ENCODE assay signal across 9 mouse cellular contexts in the genomic region with DNA sequence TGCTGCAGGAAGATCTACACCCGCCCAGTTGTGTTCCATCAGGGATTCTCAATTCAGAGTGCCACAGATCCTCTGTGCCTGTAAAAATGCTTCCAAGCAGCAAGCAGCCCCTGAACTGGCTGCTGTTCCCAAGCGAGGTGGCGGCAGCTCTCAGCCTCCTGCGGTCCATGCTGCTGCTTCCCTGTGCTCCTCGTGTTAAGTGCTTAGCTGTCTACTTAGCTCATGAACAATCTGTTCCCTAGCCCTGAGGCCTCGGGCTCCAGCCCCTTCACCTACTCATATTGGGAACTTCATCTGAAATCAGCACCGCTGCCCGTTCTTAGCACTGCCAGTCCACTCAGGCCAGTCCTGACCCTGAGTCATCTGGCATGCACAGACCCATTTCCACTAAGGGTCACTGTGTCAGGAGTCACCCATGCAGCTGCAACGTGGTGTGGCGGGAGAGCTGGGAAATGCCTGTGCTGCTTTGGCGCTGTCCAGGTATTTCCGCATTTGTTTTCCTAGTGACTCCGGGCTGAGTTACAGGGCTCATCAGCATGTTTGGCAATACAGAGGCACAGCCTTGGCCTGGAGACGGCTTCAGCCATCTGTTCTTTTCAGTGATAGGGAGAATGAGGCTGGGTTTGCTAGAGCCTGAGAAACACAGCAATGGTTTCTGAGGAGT.
DNase-seq lines count a peak whose midpoint lies in the region; ATAC-seq and TF ChIP-seq lines count a peak whose summit lies in the region.
"Had no signal": no experiment of that assay in that cellular context is flagged by ENCODE, and none has a peak within 500 bp of the region (broad histone marks: within the 10 kb centered on the region; RNA-seq: fewer than 3 reads in every experiment).

No protein-coding gene starts in this region.

- DNase-seq in forebrain, embryonic 10.5 days (ENCODE audit: extremely low spot score, low spot score): no peak
- DNase-seq in brain, adult 2 months (ENCODE audit: low read depth, low spot score): peak; percentile 88
- peak; percentile 62 for DNase-seq in forebrain, postnatal 0 days
- no peak for DNase-seq in hindbrain, embryonic 14.5 days (ENCODE audit: low spot score)
- peak; percentile 33 to 45 for DNase-seq in left cerebral cortex, adult 8-10 months (ENCODE audit: low spot score in 2 of 2)
- DNase-seq in spleen, adult 18-20 months: no peak

- no peak overlapping the region for H3K4me3 ChIP-seq in forebrain, embryonic 10.5 days
- no peak overlapping the region for H3K4me3 ChIP-seq in forebrain, embryonic 12.5 days (replicated peaks)
- no peak overlapping the region for H3K4me3 ChIP-seq in forebrain, postnatal 0 days (ENCODE audit: low read depth, low read length)
- H3K4me3 ChIP-seq in hindbrain, embryonic 14.5 days (replicated peaks; ENCODE audit: low read length): no peak overlapping the region
- H3K4me3 ChIP-seq in myocyte: no peak overlapping the region
- H3K4me3 ChIP-seq: erythroblast, embryonic 14.5 days had no signal

- H3K4me2 ChIP-seq in forebrain, embryonic 12.5 days: no peak overlapping the region
- peak overlapping the region; percentile 13; the same call in 1 of the 2 replicates for H3K4me2 ChIP-seq in forebrain, postnatal 0 days (ENCODE audit: low read depth)
- H3K4me2 ChIP-seq in hindbrain, embryonic 14.5 days (replicated peaks): no peak overlapping the region
- peak overlapping the region; percentile 3 for H3K4me2 ChIP-seq in myocyte (ENCODE audit: low read depth)

- no peak for TF ChIP-seq POLR2A in myocyte (IDR thresholded peaks at IDR 0.05; ENCODE audit: insufficient read length, low read depth)

- H3K9me3 ChIP-seq in forebrain, embryonic 10.5 days: no peaks in the 10 kb centered on the region
- no peaks in the 10 kb centered on the region for H3K9me3 ChIP-seq in forebrain, embryonic 12.5 days
- no peaks in the 10 kb centered on the region for H3K9me3 ChIP-seq in forebrain, postnatal 0 days (ENCODE audit: low read length)
- H3K9me3 ChIP-seq in hindbrain, embryonic 14.5 days (ENCODE audit: control insufficient read depth, low read length): no peaks in the 10 kb centered on the region

- no peaks in the 10 kb centered on the region for H3K79me2 ChIP-seq in myocyte (ENCODE audit: control insufficient read depth, insufficient read depth)

- 47% methylated on average over 14 of the region's 14 CpGs for WGBS in forebrain, embryonic 10.5 days
- 55% methylated on average over 14 of the region's 14 CpGs for WGBS in forebrain, embryonic 12.5 days
- WGBS in forebrain, postnatal 0 days: 29% methylated on average over 14 of the region's 14 CpGs
- WGBS in hindbrain, embryonic 14.5 days: 47% methylated on average over 14 of the region's 14 CpGs

- 0 out of 2 replicates have a peak, but pooled peaks cover 11% of the 10 kb centered on the region for H3K27me3 ChIP-seq in forebrain, embryonic 10.5 days (ENCODE audit: poor library complexity, severe bottlenecking)
- H3K27me3 ChIP-seq in forebrain, embryonic 12.5 days: no peaks in the 10 kb centered on the region
- no peaks in the 10 kb centered on the region for H3K27me3 ChIP-seq in forebrain, postnatal 0 days (ENCODE audit: insufficient read depth, low read length)
- H3K27me3 ChIP-seq in hindbrain, embryonic 14.5 days (ENCODE audit: control insufficient read depth, insufficient read depth, low read length): no peaks in the 10 kb centered on the region
- H3K27me3 ChIP-seq in myocyte (ENCODE audit: control insufficient read depth, insufficient read depth, insufficient read length): no peaks in the 10 kb centered on the region

- no peaks in the 10 kb centered on the region for H3K36me3 ChIP-seq in forebrain, embryonic 10.5 days (replicated peaks)
- no peaks in the 10 kb centered on the region for H3K36me3 ChIP-seq in forebrain, embryonic 12.5 days (replicated peaks)
- no peaks in the 10 kb centered on the region for H3K36me3 ChIP-seq in forebrain, postnatal 0 days (ENCODE audit: insufficient read depth)
- H3K36me3 ChIP-seq in hindbrain, embryonic 14.5 days (replicated peaks; ENCODE audit: control insufficient read depth, insufficient read depth): no peaks in the 10 kb centered on the region
- H3K36me3 ChIP-seq in myocyte (ENCODE audit: control insufficient read depth, insufficient read depth): no peaks in the 10 kb centered on the region

- H3K4me1 ChIP-seq in forebrain, embryonic 10.5 days: peaks cover 50% of the 10 kb centered on the region
- H3K4me1 ChIP-seq in forebrain, embryonic 12.5 days: peaks cover 42% of the 10 kb centered on the region
- peaks cover 32% of the 10 kb centered on the region for H3K4me1 ChIP-seq in forebrain, postnatal 0 days (ENCODE audit: insufficient read depth)
- H3K4me1 ChIP-seq in hindbrain, embryonic 14.5 days (replicated peaks; ENCODE audit: control insufficient read depth, insufficient read depth, low read length): peaks cover 22% of the 10 kb centered on the region

- no peak overlapping the region for H3K9ac ChIP-seq in forebrain, embryonic 12.5 days
- peak overlapping the region; percentile 18; the same call in 1 of the 2 replicates for H3K9ac ChIP-seq in forebrain, postnatal 0 days
- no peak overlapping the region for H3K9ac ChIP-seq in hindbrain, embryonic 14.5 days

- H3K27ac ChIP-seq in forebrain, embryonic 10.5 days: peak overlapping the region; percentile 45
- H3K27ac ChIP-seq in forebrain, embryonic 12.5 days: no peak overlapping the region; the same call in 1 of the 2 replicates
- H3K27ac ChIP-seq in forebrain, postnatal 0 days (ENCODE audit: low read depth, low read length): peak overlapping the region; percentile 10; the same call in 1 of the 2 replicates
- peak overlapping the region; percentile 5; the same call in 1 of the 2 replicates for H3K27ac ChIP-seq in hindbrain, embryonic 14.5 days

- no peak for TF ChIP-seq CTCF in forebrain, postnatal 0 days (IDR thresholded peaks at IDR 0.05; ENCODE audit: low read depth)

- no peak overlapping the region for H3ac ChIP-seq in myocyte (ENCODE audit: control insufficient read depth, insufficient read length)

- ATAC-seq in forebrain, embryonic 12.5 days (ENCODE audit: low FRiP score): no peak
- peak; percentile 64 for ATAC-seq in forebrain, postnatal 0 days
- peak; percentile 36; the same call in 1 of the 2 replicates for ATAC-seq in hindbrain, embryonic 14.5 days (ENCODE audit: low FRiP score)

TF ChIP-seq in myocyte, 11 proteins besides CTCF, POLR2A, EP300 and RAD21:
- no peak for TF ChIP-seq MAX (IDR thresholded peaks at IDR 0.05; ENCODE audit: low read depth)
- no peak for TF ChIP-seq SRF (IDR thresholded peaks at IDR 0.05; ENCODE audit: control insufficient read depth, insufficient read length, low read depth)
- no peak for TF ChIP-seq REST (IDR thresholded peaks at IDR 0.05; ENCODE audit: insufficient read depth, insufficient read length)
- TF ChIP-seq TCF3 (IDR thresholded peaks at IDR 0.05; ENCODE audit: insufficient read length, low read depth): no peak
- no peak for TF ChIP-seq MYOD1 (IDR thresholded peaks at IDR 0.05; ENCODE audit: control insufficient read depth in 1 of 3, insufficient read length in 2 of 3, low read depth in 2 of 3)
- TF ChIP-seq CEBPB (IDR thresholded peaks at IDR 0.05; ENCODE audit: insufficient read depth, poor library complexity, severe bottlenecking): no peak
- no peak for TF ChIP-seq POLR2AphosphoS2 (IDR thresholded peaks at IDR 0.05; ENCODE audit: insufficient read length, low read depth)
- TF ChIP-seq TCF12 (IDR thresholded peaks at IDR 0.05; ENCODE audit: insufficient read depth, poor library complexity, severe bottlenecking): no peak
- no peak for TF ChIP-seq MYOG (IDR thresholded peaks at IDR 0.05; ENCODE audit: control insufficient read depth in 1 of 3, insufficient read depth in 1 of 3, insufficient read length in 2 of 3, low read depth in 2 of 3)
- TF ChIP-seq USF1 (IDR thresholded peaks at IDR 0.05; ENCODE audit: low read depth): no peak
- TF ChIP-seq E2F4 (IDR thresholded peaks at IDR 0.05; ENCODE audit: insufficient read depth): no peak

Comparison
In these comparisons a context has a peak if more than half of its experiments do, and no peak if none do; other contexts are left out.
1. DNase-seq: peak in brain, adult 2 months (single experiment), forebrain, postnatal 0 days (single experiment) and left cerebral cortex, adult 8-10 months (2 of 2); none in forebrain, embryonic 10.5 days (single experiment), hindbrain, embryonic 14.5 days (single experiment) and spleen, adult 18-20 months (0 of 2).
2. H3K4me2 ChIP-seq: peak in forebrain, postnatal 0 days (single experiment) and myocyte (single experiment); none in forebrain, embryonic 12.5 days (single experiment) and hindbrain, embryonic 14.5 days (single experiment).